Mouse (Mus musculus) liver, adult 2 months (tissue): ENCODE results near the gene Atp5j.

ENCODE experiments used
- CTCF ChIP-seq: fragments of 200-500 bp; IDR thresholded peaks from 2 replicates; pipeline ENCODE4 v1.5.1; 2011; ENCODE audit warnings: low read depth, low read length, control low read depth
- POLR2A ChIP-seq: fragments of 200-500 bp; IDR thresholded peaks from 2 replicates; pipeline ENCODE4 v1.6.1; 2011; ENCODE audit warnings: low read length, control low read depth; ENCODE audit not compliant: insufficient read depth; ENCODE audit errors: extremely low read depth

GRCm38 (mm10) chr16:84806175-84806574 is 29.2 kb downstream of the Atp5j start:
- TF ChIP-seq CTCF (no peak), POLR2A (no peak)
